Mouse (Mus musculus) liver, embryonic 14.5 days (tissue): Measurements from ENCODE around the gene Clcn6. TPM values are rescaled to one million over a fixed set of nuclear protein-coding genes. Genes with fewer than 3 reads are reported as not detected.

Experiments
- ATAC-seq: fragments of 200-750 bp; cut with Nextera tagmentation; 2 replicates; pipeline ENCODE4 v1.8.0; 2017; ENCODE audit warnings: moderate number of reproducible peaks, mild to moderate bottlenecking, moderate library complexity; ENCODE audit not compliant: insufficient read depth
- DNase-seq, 3 experiments: peaks; one replicate each; pipeline ENCODE4 v3.0.0-alpha.2; 2012 to 2013; ENCODE audit warnings: low read depth in 3 of 3, low spot score in 3 of 3
- H3K27ac ChIP-seq: fragments of 300-500 bp; sonication (generic); 2 replicates; pipeline ENCODE4 v1.5.1; 2014; ENCODE audit warnings: moderate library complexity, mild to moderate bottlenecking, control low read depth, inconsistent platforms
- H3K27me3 ChIP-seq: fragments of 300-500 bp; sonication (generic); 2 replicates; pipeline ENCODE4 v1.6.1; 2014; ENCODE audit warnings: mild to moderate bottlenecking, low read length, moderate library complexity; ENCODE audit not compliant: control insufficient read depth, insufficient read depth
- H3K36me3 ChIP-seq: fragments of 300-500 bp; sonication (generic); replicated peaks from 2 replicates; pipeline ENCODE4 v1.6.1; 2014; ENCODE audit warnings: low read depth; ENCODE audit not compliant: control insufficient read depth, insufficient read depth
- H3K4me1 ChIP-seq, 2 experiments: fragments of 200-500 bp in 1 of 2; fragments of 300-500 bp in 1 of 2; sonication (generic) in 1 of 2; replicated peaks; 2 replicates each; pipeline ENCODE4 v1.6.1; 2012 to 2014; ENCODE audit warnings: antibody characterized with exemption in 1 of 2, inconsistent platforms in 1 of 2, low read length in 1 of 2; ENCODE audit not compliant: control insufficient read depth in 2 of 2, insufficient read depth in 2 of 2
- H3K4me2 ChIP-seq: fragments of 300-500 bp; sonication (generic); 2 replicates; pipeline ENCODE4 v1.6.1; 2014; ENCODE audit warnings: low read depth, mild to moderate bottlenecking, control low read depth, moderate library complexity
- H3K4me3 ChIP-seq, 2 experiments: fragments of 200-500 bp in 1 of 2; fragments of 300-500 bp in 1 of 2; sonication (generic) in 1 of 2; 2 replicates each; pipeline ENCODE4 v1.5.1; 2012 to 2014; ENCODE audit warnings: low read depth in 2 of 2, low read length in 2 of 2, mild to moderate bottlenecking in 2 of 2, control low read depth in 1 of 2, inconsistent platforms in 1 of 2, moderate library complexity in 1 of 2; ENCODE audit not compliant: insufficient read depth in 1 of 2
- H3K9ac ChIP-seq: fragments of 300-500 bp; sonication (generic); replicated peaks from 2 replicates; pipeline ENCODE4 v1.6.1; 2014; ENCODE audit warnings: mild to moderate bottlenecking, control low read depth, moderate library complexity
- H3K9me3 ChIP-seq: fragments of 300-500 bp; sonication (generic); 2 replicates; pipeline ENCODE4 v1.6.1; 2016; ENCODE audit warnings: low read length, mixed read lengths; ENCODE audit not compliant: control insufficient read depth
- CTCF ChIP-seq: IDR thresholded peaks from 2 replicates; pipeline ENCODE4 v1.5.1; 2016; ENCODE audit warnings: antibody characterized with exemption, low read depth, control low read depth
- EP300 ChIP-seq: IDR thresholded peaks from 2 replicates; pipeline ENCODE4 v1.6.1; 2016; ENCODE audit warnings: antibody characterized with exemption, low read depth
- WGBS: fragments of 180-500 bp; shearing (Covaris S2); extraction: QIAGEN DNeasy Blood & Tissue Kit; methylation state at CpG from one replicate; pipeline ENCODE4 v1.1.7; 2014; ENCODE audit not compliant: insufficient replicate concordance; 5-methylcytosine and 5-hydroxymethylcytosine counted together
- polyA plus RNA-seq, 2 experiments: library from polyadenylated mRNA; depleted of rRNA in 1 of 2; stranded (reverse) in 1 of 2; unstranded in 1 of 2; fragments of >200 nt; fragmentation: Nextera tagmentation in 1 of 2; extraction: Ambion mirVana in 1 of 2; gene quantifications; 2 replicates each; pipeline versions ENCODE4 v1.2.1 to v1.2.3; 2012 to 2014

The Clcn6 gene
- polyA plus RNA-seq, 2 experiments, result 0.66 to 2.4 TPM

- H3K4me2 ChIP-seq, result no peak overlapping the region
- H3K27me3 ChIP-seq, result no peaks in the 10 kb centered on the region
- no peaks in the 10 kb centered on the region for H3K9me3 ChIP-seq
- H3K27ac ChIP-seq, result no peak overlapping the region
- ATAC-seq (no peak), DNase-seq (no peak)
- H3K36me3 ChIP-seq, result no peaks in the 10 kb centered on the region
- H3K4me1 ChIP-seq, result no peaks in the 10 kb centered on the region
- 62% methylated on average over 3 of the region's 3 CpGs for WGBS
- TF ChIP-seq EP300, result no peak
- TF ChIP-seq CTCF, result no peak
- H3K4me3 ChIP-seq, result no peak overlapping the region
- no peak overlapping the region for H3K9ac ChIP-seq
Observed at GRCm38 (mm10) chr4:147995311-147995710, 43.3 kb downstream of the Clcn6 start.

GRCm38 (mm10) chr4:147993571-147994095 is 45.0 kb downstream of the Clcn6 start:
- TF ChIP-seq CTCF (no peak), EP300 (no peak)

GRCm38 (mm10) chr4:147985205-147986132 is 53.2 kb downstream of the Clcn6 start, which contains the start of gene Nppb:
Gene Nppb (plus strand): TSS chr4:147985788.
- no peak within 1 kb of the TSS for H3K4me2 ChIP-seq
- 23% methylated on average over 20 of the region's 20 CpGs for WGBS
- no peak within 1 kb of the TSS for H3K27ac ChIP-seq
- no peaks in the 10 kb centered on the region for H3K9me3 ChIP-seq
- DNase-seq (peak; percentile 7 to 22 (median 13)), ATAC-seq (no peak)
- H3K27me3 ChIP-seq, result no peaks in the 10 kb centered on the region
- no peaks in the 10 kb centered on the region for H3K4me1 ChIP-seq
- H3K36me3 ChIP-seq, result no peaks in the 10 kb centered on the region
- no peak within 1 kb of the TSS for H3K4me3 ChIP-seq
- TF ChIP-seq CTCF (no peak), EP300 (no peak)
- no peak within 1 kb of the TSS for H3K9ac ChIP-seq

More at GRCm38 (mm10) chr4:147993571-147994095, 45.0 kb downstream of the Clcn6 start:
- no peak overlapping the region for H3K4me3 ChIP-seq
- H3K4me1 ChIP-seq, result no peaks in the 10 kb centered on the region
- no peak for DNase-seq
- WGBS, result 39% methylated on average over 7 of the region's 7 CpGs
- no peak overlapping the region for H3K4me2 ChIP-seq
- no peak overlapping the region for H3K27ac ChIP-seq
- H3K9ac ChIP-seq, result no peak overlapping the region
- ATAC-seq, result no peak
- H3K27me3 ChIP-seq, result no peaks in the 10 kb centered on the region
- H3K36me3 ChIP-seq, result no peaks in the 10 kb centered on the region
- H3K9me3 ChIP-seq, result no peaks in the 10 kb centered on the region

- Histone ChIP-seq H3K4me3 (no peak overlapping the region), H3K9me3 (no peaks in the 10 kb centered on the region), H3K36me3 (no peaks in the 10 kb centered on the region), H3K9ac (no peak overlapping the region), H3K27me3 (no peaks in the 10 kb centered on the region), H3K4me2 (no peak overlapping the region), H3K27ac (no peak overlapping the region), H3K4me1 (peaks cover 0 to 5% of the 10 kb centered on the region in 2 experiments; a peak in 1 of 4 replicates)
- 61% methylated on average over 7 of the region's 7 CpGs for WGBS
- DNase-seq, result no peak
- ATAC-seq, result no peak
- TF ChIP-seq EP300 (no peak), CTCF (no peak)
Observed at GRCm38 (mm10) chr4:147979441-147979860, 59.2 kb downstream of the Clcn6 start.

GRCm38 (mm10) chr4:147978391-147978790 is 60.2 kb downstream of the Clcn6 start:
- Histone ChIP-seq H3K4me3 (no peak overlapping the region), H3K9me3 (no peaks in the 10 kb centered on the region), H3K36me3 (no peaks in the 10 kb centered on the region), H3K4me2 (no peak overlapping the region), H3K27me3 (no peaks in the 10 kb centered on the region), H3K27ac (no peak overlapping the region), H3K9ac (no peak overlapping the region), H3K4me1 (peaks cover 0 to 5% of the 10 kb centered on the region in 2 experiments; a peak in 1 of 4 replicates)
- ATAC-seq (no peak), DNase-seq (no peak)
- TF ChIP-seq CTCF (no peak), EP300 (no peak)
- WGBS, result 69% methylated on average over 6 of the region's 6 CpGs
